Mouse (Mus musculus): ENCODE data around the gene Ggnbp2. TPM values are rescaled to one million over a fixed set of nuclear protein-coding genes. Genes with fewer than 3 reads are reported as not detected.

The Ggnbp2 gene
- 5.5 and 13.4 TPM in 2 replicates for polyA plus RNA-seq (2012; rRNA removed; ENCODE audit: low replicate concordance)

GRCm38 (mm10) chr11:84870337-84871043 is at the start of gene Ggnbp2:
Gene Ggnbp2 (minus strand): TSS chr11:84870817.

GRCm38 (mm10) chr11:84916053-84916702 is 45.6 kb upstream of the Ggnbp2 start, which contains the start of gene Znhit3:
Gene Znhit3 (minus strand): TSS chr11:84916366.

GRCm38 (mm10) chr11:84879772-84880464 is 9.3 kb upstream of the Ggnbp2 start, which contains the start of the genes Myo19 and Pigw:
Gene Myo19 (plus strand): TSS chr11:84880148.
Gene Pigw (minus strand): TSS chr11:84880285.

GRCm38 (mm10) chr11:84828516-84829399 is 41.9 kb downstream of the Ggnbp2 start, which contains the start of gene Dhrs11:
Gene Dhrs11 (minus strand): TSS chr11:84828994.

GRCm38 (mm10) chr11:84818961-84819692 is 51.5 kb downstream of the Ggnbp2 start, which contains the start of gene Mrm1:
Gene Mrm1 (minus strand): TSS chr11:84819515.

Other genes starting within 250 kb of the Ggnbp2 start
- 9.5 and 14.0 TPM in 2 replicates for gene Mrm1, start 51.3 kb downstream of the Ggnbp2 start, polyA plus RNA-seq (2012; rRNA removed; ENCODE audit: low replicate concordance)
- gene Dhrs11, start 41.8 kb downstream of the Ggnbp2 start, polyA plus RNA-seq (2012; rRNA removed; ENCODE audit: low replicate concordance): 406 and 728 TPM in 2 replicates
- 8.7 and 17.0 TPM in 2 replicates for gene Myo19, start 9.3 kb upstream of the Ggnbp2 start, polyA plus RNA-seq (2012; rRNA removed; ENCODE audit: low replicate concordance)
- gene Pigw, start 9.5 kb upstream of the Ggnbp2 start, polyA plus RNA-seq (2012; rRNA removed; ENCODE audit: low replicate concordance): 0.64 and 0.89 TPM in 2 replicates
- 2.6 and 4.2 TPM in 2 replicates for gene Znhit3, start 45.5 kb upstream of the Ggnbp2 start, polyA plus RNA-seq (2012; rRNA removed; ENCODE audit: low replicate concordance)
- 14.0 and 57.7 TPM in 2 replicates for gene Car4, start 87.0 kb upstream of the Ggnbp2 start, polyA plus RNA-seq (2012; rRNA removed; ENCODE audit: low replicate concordance)